Mouse (Mus musculus): Measurements from ENCODE around the gene Znrf2. TPM values are rescaled to one million over a fixed set of nuclear protein-coding genes. Genes with fewer than 3 reads are reported as not detected.
"Not testable (repeated sequence)": the region's sequence is repeated elsewhere in the genome, so short reads cannot be mapped to it uniquely, and the experiment has no call there.

The Znrf2 gene
- polyA plus RNA-seq, 1 experiment from 2014 or later: 4.4 TPM

DNA sequence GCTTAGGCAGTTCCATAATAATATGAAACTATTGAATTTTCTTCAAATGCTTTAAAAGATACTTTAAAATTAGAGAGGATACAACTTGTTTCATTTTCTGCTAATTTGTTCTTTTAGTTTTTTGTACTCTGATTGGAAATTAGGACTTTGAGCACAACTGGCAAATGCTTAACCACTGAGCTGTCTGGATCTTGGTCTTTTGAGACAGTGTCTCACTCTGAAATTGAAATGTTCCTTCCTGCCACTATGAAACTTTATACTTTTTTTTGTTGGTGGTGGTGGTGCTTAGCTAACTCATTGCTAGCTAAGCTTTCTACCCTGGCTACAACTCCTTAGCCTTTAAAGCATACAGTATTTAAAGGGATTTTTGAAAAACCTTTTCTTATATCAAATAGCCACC is 24.7 kb downstream of the Znrf2 start:
- ATAC-seq (ENCODE audit: low FRiP score, low TSS enrichment): no peak
- H3K4me1 ChIP-seq (ENCODE audit: insufficient read depth, low read length): peaks cover 13% of the 10 kb centered on the region
- H3K4me3 ChIP-seq (ENCODE audit: low read length): no peak overlapping the region
- H3K27me3 ChIP-seq (ENCODE audit: insufficient read depth, low read length): no peaks in the 10 kb centered on the region
- H3K36me3 ChIP-seq (ENCODE audit: insufficient read depth, low read length): peaks cover 7% of the 10 kb centered on the region; the same call in 1 of the 2 replicates
- H3K9ac ChIP-seq (replicated peaks; ENCODE audit: low read length): no peak overlapping the region
- H3K27ac ChIP-seq (ENCODE audit: low read length): no peak overlapping the region
- no peak overlapping the region for H3K4me2 ChIP-seq (replicated peaks; ENCODE audit: low read depth, low read length)
- H3K9me3 ChIP-seq (ENCODE audit: low read length): peaks cover 9% of the 10 kb centered on the region

DNA sequence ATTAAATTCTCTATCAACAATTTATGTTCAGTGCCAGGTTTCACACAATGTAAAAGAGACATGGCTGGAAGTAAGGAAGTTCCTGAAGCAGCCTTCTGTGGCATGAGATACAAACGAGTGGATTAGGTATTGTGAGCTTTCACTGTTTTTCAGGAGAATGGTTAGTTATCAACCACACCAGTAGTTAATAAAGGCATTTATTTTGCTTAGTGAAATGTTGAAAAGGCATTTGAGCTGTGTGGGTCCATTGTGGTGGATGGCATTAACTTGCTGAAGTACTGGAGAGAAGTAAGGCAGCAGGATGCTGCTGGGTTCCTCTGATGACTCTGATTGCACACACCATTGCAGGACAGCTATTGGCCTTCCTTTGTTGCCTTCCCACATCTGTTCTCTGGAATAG is 25.3 kb downstream of the Znrf2 start:
- H3K4me2 ChIP-seq (replicated peaks; ENCODE audit: low read depth, low read length): no peak overlapping the region
- H3K27me3 ChIP-seq (ENCODE audit: insufficient read depth, low read length): no peaks in the 10 kb centered on the region
- peaks cover 7% of the 10 kb centered on the region; the same call in 1 of the 2 replicates for H3K36me3 ChIP-seq (ENCODE audit: insufficient read depth, low read length)
- H3K9me3 ChIP-seq (ENCODE audit: low read length): peaks cover 9% of the 10 kb centered on the region
- no peak overlapping the region for H3K27ac ChIP-seq (ENCODE audit: low read length)
- ATAC-seq (ENCODE audit: low FRiP score, low TSS enrichment): no peak
- 15% methylated on average over 1 of the region's 1 CpGs for WGBS
- no peak overlapping the region for H3K4me3 ChIP-seq (ENCODE audit: low read length)
- H3K4me1 ChIP-seq (ENCODE audit: insufficient read depth, low read length): peaks cover 13% of the 10 kb centered on the region
- no peak overlapping the region for H3K9ac ChIP-seq (replicated peaks; ENCODE audit: low read length)

DNA sequence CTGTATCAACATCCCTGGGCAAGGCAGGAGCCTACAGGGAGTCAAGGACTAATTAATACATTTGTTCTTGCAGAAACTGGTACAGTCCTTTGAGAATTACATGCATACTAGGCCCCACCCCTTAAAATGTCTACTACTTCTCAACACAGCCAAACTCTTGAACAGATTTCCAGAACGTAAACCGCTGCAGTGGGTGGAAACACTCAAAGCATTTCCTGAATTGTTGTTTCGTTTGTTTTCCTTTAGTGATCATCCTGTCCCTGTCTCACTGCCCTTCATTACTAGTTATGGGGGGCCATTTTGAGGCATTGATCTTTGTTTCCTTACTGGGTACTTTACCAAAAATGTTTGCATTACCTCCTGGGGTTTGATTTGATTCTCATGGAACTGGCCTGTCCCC is 31.8 kb downstream of the Znrf2 start:
- Histone ChIP-seq H3K27me3 (ENCODE audit: insufficient read depth, low read length) (no peaks in the 10 kb centered on the region), H3K36me3 (ENCODE audit: insufficient read depth, low read length) (no peaks in the 10 kb centered on the region), H3K27ac (ENCODE audit: low read length) (no peak overlapping the region), H3K4me2 (replicated peaks; ENCODE audit: low read depth, low read length) (no peak overlapping the region), H3K4me3 (ENCODE audit: low read length) (no peak overlapping the region), H3K9ac (replicated peaks; ENCODE audit: low read length) (no peak overlapping the region), H3K9me3 (ENCODE audit: low read length) (no peaks in the 10 kb centered on the region), H3K4me1 (ENCODE audit: insufficient read depth, low read length) (peaks cover 23% of the 10 kb centered on the region)
- ATAC-seq (ENCODE audit: low FRiP score, low TSS enrichment): no peak
- 72% methylated on average over 3 of the region's 3 CpGs for WGBS

DNA sequence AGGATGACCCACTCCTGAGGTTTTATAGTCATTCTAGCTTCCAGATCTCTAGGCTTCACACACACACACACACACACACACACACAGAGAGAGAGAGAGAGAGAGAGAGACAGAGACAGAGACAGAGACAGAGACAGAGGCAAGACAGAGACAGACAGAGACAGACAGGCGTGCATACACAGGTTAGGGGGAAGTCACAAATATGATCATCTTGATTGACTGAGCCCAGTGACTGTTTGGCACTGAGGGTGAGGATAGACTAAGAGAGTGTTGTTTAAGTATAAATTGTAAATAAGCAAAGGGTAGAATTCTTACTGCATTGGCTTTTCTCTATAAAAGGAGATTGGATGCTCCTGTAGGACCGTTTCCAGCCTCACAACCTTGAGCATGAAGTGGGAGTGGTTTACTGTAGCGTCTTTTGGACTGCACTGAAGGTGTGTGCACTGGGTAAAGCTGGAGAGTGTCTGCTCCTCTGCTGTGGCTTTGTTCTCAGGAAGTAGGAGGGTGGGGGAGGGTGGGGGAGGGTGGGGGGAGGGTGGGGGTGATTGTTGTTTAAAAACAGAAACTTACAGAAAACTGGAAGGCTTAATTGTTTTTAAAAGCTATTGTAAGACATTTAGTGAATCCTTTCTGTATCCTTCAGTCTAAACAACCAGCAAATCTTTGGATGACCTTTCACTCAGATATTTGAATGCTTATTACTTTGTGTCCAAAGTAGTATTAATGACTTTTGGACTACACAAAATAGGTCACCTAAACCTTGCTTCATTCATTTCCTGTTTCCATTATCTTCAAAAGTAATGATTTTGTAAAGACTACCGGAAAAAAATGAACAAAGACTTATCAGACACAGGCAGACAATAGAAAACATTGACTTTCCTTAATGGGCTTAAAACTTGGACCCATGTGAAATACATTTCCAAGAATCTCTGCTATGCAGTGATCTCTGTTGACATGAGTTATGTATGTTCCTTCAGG is 32.8 kb downstream of the Znrf2 start:
- Histone ChIP-seq H3K36me3 (ENCODE audit: insufficient read depth, low read length) (no peaks in the 10 kb centered on the region), H3K4me1 (ENCODE audit: insufficient read depth, low read length) (peaks cover 23% of the 10 kb centered on the region), H3K4me2 (replicated peaks; ENCODE audit: low read depth, low read length) (no peak overlapping the region), H3K9me3 (ENCODE audit: low read length) (no peaks in the 10 kb centered on the region), H3K27me3 (ENCODE audit: insufficient read depth, low read length) (no peaks in the 10 kb centered on the region), H3K4me3 (ENCODE audit: low read length) (no peak overlapping the region), H3K27ac (ENCODE audit: low read length) (no peak overlapping the region), H3K9ac (replicated peaks; ENCODE audit: low read length) (no peak overlapping the region)
- ATAC-seq (ENCODE audit: low FRiP score, low TSS enrichment): no peak
- 44% methylated on average over 4 of the region's 4 CpGs for WGBS

DNA sequence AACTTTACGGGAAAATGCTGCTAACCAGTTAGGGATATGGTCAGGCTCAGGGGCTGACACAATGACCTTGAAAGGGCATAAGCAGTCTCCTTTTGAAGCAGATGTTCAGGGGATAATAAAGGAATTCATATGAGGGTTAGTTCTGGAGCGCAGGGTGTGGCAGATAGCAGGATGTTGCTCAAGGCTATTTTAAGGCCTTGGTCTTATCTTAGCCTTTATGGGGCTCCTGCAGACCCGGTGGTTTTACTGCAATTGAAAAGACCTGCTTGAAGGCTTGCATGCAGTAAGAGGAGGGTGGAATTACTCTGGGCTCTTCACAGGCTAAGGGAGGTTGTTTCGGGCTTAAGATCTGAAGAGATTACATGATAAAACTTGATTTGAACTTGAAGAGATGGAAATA is 35.1 kb downstream of the Znrf2 start:
- no peaks in the 10 kb centered on the region for H3K36me3 ChIP-seq (ENCODE audit: insufficient read depth, low read length)
- no peak for ATAC-seq (ENCODE audit: low FRiP score, low TSS enrichment)
- H3K9me3 ChIP-seq (ENCODE audit: low read length): no peaks in the 10 kb centered on the region
- H3K27me3 ChIP-seq (ENCODE audit: insufficient read depth, low read length): no peaks in the 10 kb centered on the region
- H3K9ac ChIP-seq (replicated peaks; ENCODE audit: low read length): no peak overlapping the region
- H3K4me3 ChIP-seq (ENCODE audit: low read length): no peak overlapping the region
- H3K4me1 ChIP-seq (ENCODE audit: insufficient read depth, low read length): peaks cover 26% of the 10 kb centered on the region
- H3K4me2 ChIP-seq (replicated peaks; ENCODE audit: low read depth, low read length): no peak overlapping the region
- WGBS: 53% methylated on average over 4 of the region's 4 CpGs
- H3K27ac ChIP-seq (ENCODE audit: low read length): no peak overlapping the region

DNA sequence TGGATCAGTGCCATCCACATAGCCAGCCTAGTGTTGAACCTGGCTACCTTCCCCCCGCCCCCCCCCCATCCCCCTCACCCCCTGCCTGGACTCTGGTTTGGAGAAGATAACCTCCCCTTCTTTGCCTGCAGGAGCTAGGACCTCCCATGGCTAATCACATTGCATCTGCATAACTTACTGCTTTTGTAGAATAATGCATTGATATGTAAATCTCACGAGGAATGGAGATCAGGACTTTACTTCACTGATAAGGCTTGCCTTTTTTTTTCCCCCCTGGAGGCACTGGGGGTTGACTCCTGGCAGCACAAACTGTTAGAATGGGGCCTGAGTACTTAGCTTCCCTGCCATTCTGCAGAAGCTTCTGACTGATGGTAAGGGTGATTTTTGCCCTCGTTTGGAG is 36.0 kb downstream of the Znrf2 start:
- Histone ChIP-seq H3K4me2 (replicated peaks; ENCODE audit: low read depth, low read length) (no peak overlapping the region), H3K9me3 (ENCODE audit: low read length) (no peaks in the 10 kb centered on the region), H3K4me1 (ENCODE audit: insufficient read depth, low read length) (peaks cover 26% of the 10 kb centered on the region), H3K4me3 (ENCODE audit: low read length) (no peak overlapping the region), H3K27me3 (ENCODE audit: insufficient read depth, low read length) (no peaks in the 10 kb centered on the region), H3K36me3 (ENCODE audit: insufficient read depth, low read length) (no peaks in the 10 kb centered on the region), H3K27ac (ENCODE audit: low read length) (no peak overlapping the region), H3K9ac (replicated peaks; ENCODE audit: low read length) (no peak overlapping the region)
- 25% methylated on average over 3 of the region's 3 CpGs for WGBS
- no peak for ATAC-seq (ENCODE audit: low FRiP score, low TSS enrichment)

DNA sequence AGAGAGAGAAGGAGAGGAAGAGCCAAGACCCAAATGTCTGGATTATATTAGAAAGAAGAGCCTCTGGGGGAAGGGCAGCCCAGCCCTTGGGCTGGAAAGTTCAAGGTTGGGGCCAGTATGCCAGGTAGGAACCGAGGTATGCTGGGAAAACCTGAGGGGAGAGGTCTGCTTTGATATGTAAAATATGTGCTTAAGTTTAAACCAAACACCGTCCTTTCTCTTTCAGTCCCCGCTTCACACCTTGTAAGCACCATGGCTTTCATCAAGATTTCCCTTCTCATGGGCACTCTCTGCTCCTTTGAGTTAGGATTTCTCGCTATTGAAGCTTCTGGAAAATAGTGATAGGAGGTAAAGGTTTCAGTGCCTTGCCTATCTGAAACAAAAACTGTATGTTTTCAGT is 38.1 kb downstream of the Znrf2 start:
- no peaks in the 10 kb centered on the region for H3K27me3 ChIP-seq (ENCODE audit: insufficient read depth, low read length)
- no peak for ATAC-seq (ENCODE audit: low FRiP score, low TSS enrichment)
- H3K27ac ChIP-seq (ENCODE audit: low read length): no peak overlapping the region
- H3K9ac ChIP-seq (replicated peaks; ENCODE audit: low read length): no peak overlapping the region
- no peak overlapping the region for H3K4me2 ChIP-seq (replicated peaks; ENCODE audit: low read depth, low read length)
- H3K9me3 ChIP-seq (ENCODE audit: low read length): no peaks in the 10 kb centered on the region
- no peak overlapping the region for H3K4me3 ChIP-seq (ENCODE audit: low read length)
- WGBS: 48% methylated on average over 4 of the region's 4 CpGs
- no peaks in the 10 kb centered on the region for H3K36me3 ChIP-seq (ENCODE audit: insufficient read depth, low read length)
- peaks cover 19% of the 10 kb centered on the region for H3K4me1 ChIP-seq (ENCODE audit: insufficient read depth, low read length)

DNA sequence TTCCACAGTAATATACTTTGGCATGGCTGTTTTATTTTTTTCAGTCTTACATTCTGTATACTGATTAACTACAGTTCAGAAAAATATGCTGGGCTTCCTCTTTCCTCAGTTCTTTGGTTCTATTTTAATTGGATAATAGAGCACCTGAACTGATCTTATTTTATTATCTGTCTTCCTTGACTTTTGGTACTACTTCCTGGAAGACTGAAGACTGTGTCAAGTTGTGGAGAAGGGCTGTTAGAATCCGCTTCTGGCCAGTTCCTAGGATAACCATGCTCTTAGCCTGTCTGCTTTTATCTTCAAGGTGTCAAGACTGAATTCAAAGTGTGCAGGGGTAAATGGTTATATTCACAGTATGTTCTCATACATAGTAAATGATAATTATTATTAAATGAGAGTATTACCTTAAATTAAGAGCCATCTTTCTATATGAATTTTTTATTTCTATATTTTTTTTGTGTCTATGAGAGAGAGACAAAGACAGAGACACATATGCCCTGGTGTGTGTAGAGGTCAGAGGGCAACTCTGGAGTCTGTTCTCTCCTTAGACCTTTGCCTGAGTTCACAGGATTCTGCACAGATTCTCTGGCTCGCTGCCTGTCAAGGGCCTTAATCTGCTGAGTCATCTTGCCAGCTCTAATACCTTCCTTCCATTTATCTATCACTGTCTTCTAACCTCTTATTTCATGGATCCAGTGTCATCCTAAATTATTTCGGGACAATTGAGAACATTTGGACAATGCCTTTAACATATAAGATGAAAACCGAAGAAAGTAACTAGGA is 39.3 kb downstream of the Znrf2 start:
- no peak for ATAC-seq (ENCODE audit: low FRiP score, low TSS enrichment)

DNA sequence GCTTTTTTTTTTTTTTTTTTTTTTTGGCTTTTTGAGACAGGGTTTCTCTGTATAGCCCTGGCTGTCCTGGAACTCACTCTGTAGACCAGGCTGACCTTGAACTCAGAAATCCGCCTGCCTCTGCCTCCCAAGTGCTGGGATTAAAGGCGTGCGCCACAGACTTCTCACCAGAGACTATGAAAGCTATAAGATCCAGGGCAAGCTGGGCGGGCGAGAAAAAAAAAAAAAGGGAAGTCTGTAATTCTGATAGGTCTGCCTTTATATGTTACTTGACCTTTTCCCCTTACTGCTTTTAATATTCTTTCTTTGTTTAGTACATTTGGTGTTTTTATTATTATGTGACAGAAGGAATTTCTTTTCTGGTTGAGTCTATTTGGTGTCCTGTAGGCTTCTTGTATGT is 42.4 kb downstream of the Znrf2 start:
- not testable (repeated sequence) for H3K27ac ChIP-seq (ENCODE audit: low read length); H3K4me3 ChIP-seq (ENCODE audit: low read length); H3K36me3 ChIP-seq (ENCODE audit: insufficient read depth, low read length); H3K27me3 ChIP-seq (ENCODE audit: insufficient read depth, low read length); ATAC-seq (ENCODE audit: low FRiP score, low TSS enrichment); H3K9me3 ChIP-seq (ENCODE audit: low read length); H3K4me1 ChIP-seq (ENCODE audit: insufficient read depth, low read length); H3K4me2 ChIP-seq (replicated peaks; ENCODE audit: low read depth, low read length); H3K9ac ChIP-seq (replicated peaks; ENCODE audit: low read length)
- WGBS: 87% methylated on average over 5 of the region's 5 CpGs

More for the DNA sequence above, 39.3 kb downstream of the Znrf2 start:
- Histone ChIP-seq H3K4me2 (replicated peaks; ENCODE audit: low read depth, low read length) (no peak overlapping the region), H3K9me3 (ENCODE audit: low read length) (no peaks in the 10 kb centered on the region), H3K9ac (replicated peaks; ENCODE audit: low read length) (no peak overlapping the region), H3K27me3 (ENCODE audit: insufficient read depth, low read length) (no peaks in the 10 kb centered on the region), H3K36me3 (ENCODE audit: insufficient read depth, low read length) (no peaks in the 10 kb centered on the region), H3K27ac (ENCODE audit: low read length) (no peak overlapping the region), H3K4me3 (ENCODE audit: low read length) (no peak overlapping the region), H3K4me1 (ENCODE audit: insufficient read depth, low read length) (peaks cover 14% of the 10 kb centered on the region)
- WGBS: 38% methylated on average over 4 of the region's 4 CpGs

DNA sequence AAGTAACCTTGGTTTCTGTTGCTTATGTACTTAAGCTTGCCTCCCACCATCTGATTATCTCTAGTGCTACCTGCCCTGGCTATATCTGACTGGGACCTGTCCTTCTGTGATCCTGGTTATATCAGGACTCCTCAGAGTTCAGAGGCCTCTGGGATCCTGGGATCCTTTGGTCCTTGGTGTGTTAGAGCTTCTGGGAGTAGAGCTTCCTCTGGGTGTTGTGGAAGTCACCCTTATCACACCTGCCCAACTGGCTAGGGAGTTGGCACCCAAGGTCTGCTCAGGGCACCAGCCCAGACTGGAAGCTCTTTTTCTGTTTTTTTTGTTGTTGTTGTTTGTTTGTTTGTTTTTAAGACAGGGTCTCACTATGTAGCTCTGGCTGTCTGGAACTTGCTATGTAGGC is 43.5 kb downstream of the Znrf2 start:
- H3K27ac ChIP-seq (ENCODE audit: low read length): no peak overlapping the region
- ATAC-seq (ENCODE audit: low FRiP score, low TSS enrichment): no peak
- no peak overlapping the region for H3K9ac ChIP-seq (replicated peaks; ENCODE audit: low read length)
- no peak overlapping the region for H3K4me3 ChIP-seq (ENCODE audit: low read length)
- no peaks in the 10 kb centered on the region for H3K27me3 ChIP-seq (ENCODE audit: insufficient read depth, low read length)
- H3K36me3 ChIP-seq (ENCODE audit: insufficient read depth, low read length): 0 out of 2 replicates have a peak, but pooled peaks cover 4% of the 10 kb centered on the region
- no peak overlapping the region for H3K4me2 ChIP-seq (replicated peaks; ENCODE audit: low read depth, low read length)
- peaks cover 3% of the 10 kb centered on the region for H3K4me1 ChIP-seq (ENCODE audit: insufficient read depth, low read length)
- no peaks in the 10 kb centered on the region for H3K9me3 ChIP-seq (ENCODE audit: low read length)

Measured in kidney, embryonic 16.5 days (tissue).